Mouse (Mus musculus): ENCODE results near the gene Hist1h2ab.

Gene Hist1h2ab

DNA sequence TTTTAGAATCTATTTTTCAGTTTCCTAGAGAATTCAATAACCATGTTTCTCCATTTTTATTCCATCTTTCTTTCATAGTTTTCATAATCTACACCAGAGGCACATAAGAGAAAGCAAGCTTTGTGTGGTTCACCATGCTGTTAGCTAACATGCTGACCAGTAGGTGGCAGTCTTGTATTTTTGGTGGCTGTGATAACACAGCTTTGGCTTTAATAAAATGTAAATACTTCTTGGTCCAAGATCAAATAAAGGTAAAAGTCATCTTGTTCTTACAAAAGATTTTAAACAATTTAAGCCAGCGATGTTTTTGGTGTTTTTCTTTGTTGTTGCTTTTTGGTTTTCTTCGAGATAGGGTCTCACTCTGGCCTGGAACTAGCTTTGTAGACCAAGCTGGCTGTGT is 41.6 kb downstream of the Hist1h2ab start:
- no peak for DNase-seq

DNA sequence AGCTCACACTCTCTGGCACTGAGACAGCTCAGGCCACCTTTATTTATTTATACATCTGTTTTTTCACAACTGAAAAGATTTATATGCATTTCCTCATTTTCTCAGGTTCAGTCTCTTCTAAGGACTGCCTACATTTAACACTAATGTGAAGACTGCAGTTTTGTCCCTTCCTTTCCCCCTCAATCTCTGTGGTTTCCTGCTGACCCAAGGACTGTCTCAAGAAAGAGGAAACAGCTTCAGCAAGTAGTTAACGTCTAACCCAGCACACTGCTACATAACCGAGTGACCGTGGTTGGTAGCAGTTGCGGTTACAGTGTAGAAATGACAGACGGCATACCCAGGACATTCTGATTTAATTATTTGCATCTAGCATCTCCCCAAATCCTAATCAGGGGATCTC is 48.5 kb downstream of the Hist1h2ab start:
- no peak for DNase-seq
